Mouse (Mus musculus) myocyte (in vitro differentiated cells): ENCODE results near the gene Brpf1.

ENCODE experiments used
- CEBPB ChIP-seq: IDR thresholded peaks from 2 replicates; pipeline ENCODE4 v1.6.1; 2011; ENCODE audit warnings: mild to moderate bottlenecking, moderate library complexity; ENCODE audit not compliant: poor library complexity, insufficient read depth, severe bottlenecking
- E2F4 ChIP-seq: IDR thresholded peaks from one replicate; pipeline ENCODE4 v1.6.1; 2011; ENCODE audit warnings: mild to moderate bottlenecking, control low read depth, moderate library complexity; ENCODE audit not compliant: insufficient read depth
- MAX ChIP-seq: IDR thresholded peaks from one replicate; pipeline ENCODE4 v1.6.1; 2011; ENCODE audit warnings: low read depth, mild to moderate bottlenecking, control low read depth
- MYOD1 ChIP-seq, 3 experiments: IDR thresholded peaks; one replicate each; pipeline ENCODE4 v1.6.1; 2011; ENCODE audit warnings: control low read depth in 2 of 3, low read depth in 2 of 3, mild to moderate bottlenecking in 2 of 3, moderate library complexity in 1 of 3; ENCODE audit not compliant: insufficient read length in 2 of 3, control insufficient read depth in 1 of 3
- MYOG ChIP-seq, 3 experiments: IDR thresholded peaks; one replicate each; pipeline ENCODE4 v1.6.1; 2011; ENCODE audit warnings: control low read depth in 2 of 3, low read depth in 2 of 3, mild to moderate bottlenecking in 2 of 3; ENCODE audit not compliant: insufficient read length in 2 of 3, control insufficient read depth in 1 of 3, insufficient read depth in 1 of 3
- POLR2A ChIP-seq: IDR thresholded peaks from one replicate; pipeline ENCODE4 v1.6.1; 2011; ENCODE audit warnings: low read depth, mild to moderate bottlenecking, control low read depth, moderate library complexity; ENCODE audit not compliant: insufficient read length
- POLR2AphosphoS2 ChIP-seq: IDR thresholded peaks from one replicate; pipeline ENCODE4 v1.6.1; 2011; ENCODE audit warnings: low read depth, control low read depth; ENCODE audit not compliant: insufficient read length
- REST ChIP-seq: IDR thresholded peaks from one replicate; pipeline ENCODE4 v1.6.1; 2011; ENCODE audit warnings: mild to moderate bottlenecking, control low read depth, moderate library complexity; ENCODE audit not compliant: insufficient read depth, insufficient read length
- SRF ChIP-seq: IDR thresholded peaks from one replicate; pipeline ENCODE4 v1.6.1; 2011; ENCODE audit warnings: low read depth; ENCODE audit not compliant: control insufficient read depth, insufficient read length
- TCF12 ChIP-seq: IDR thresholded peaks from one replicate; pipeline ENCODE4 v1.6.1; 2011; ENCODE audit warnings: mild to moderate bottlenecking, control low read depth; ENCODE audit not compliant: poor library complexity, insufficient read depth, severe bottlenecking
- USF1 ChIP-seq: IDR thresholded peaks from one replicate; pipeline ENCODE4 v1.6.1; 2011; ENCODE audit warnings: low read depth, mild to moderate bottlenecking, control low read depth, moderate library complexity

DNA sequence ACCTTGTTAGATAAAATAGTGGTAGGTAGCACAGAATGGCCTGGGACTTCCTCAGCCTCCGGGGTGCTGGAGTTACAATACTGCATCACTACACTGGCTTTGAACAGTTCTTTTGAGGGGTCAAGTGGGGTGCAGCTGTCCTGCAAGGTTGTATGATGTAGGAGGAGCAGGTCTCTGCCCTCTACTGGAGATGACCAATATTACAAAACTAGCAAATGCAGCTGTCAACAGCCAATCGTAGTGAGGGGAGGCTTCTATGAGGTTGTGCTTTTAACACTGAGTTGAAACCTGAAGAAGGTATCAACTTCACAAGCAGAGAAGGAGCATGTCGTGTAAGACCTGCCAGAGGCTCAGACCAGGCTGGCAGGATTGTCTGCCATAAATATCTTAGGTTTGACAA is 4.7 kb upstream of the Brpf1 start:
- TF ChIP-seq POLR2A (no peak), POLR2AphosphoS2 (no peak), USF1 (no peak), REST (no peak), E2F4 (no peak), MAX (no peak), CEBPB (no peak), SRF (no peak), TCF12 (no peak), MYOD1 (IDR thresholded peaks at IDR 0.05; ENCODE audit: control insufficient read depth in 1 of 3, insufficient read length in 2 of 3, low read depth in 2 of 3) (peak; percentile 83 to 89 (median 86)), MYOG (IDR thresholded peaks at IDR 0.05; ENCODE audit: control insufficient read depth in 1 of 3, insufficient read depth in 1 of 3, insufficient read length in 2 of 3, low read depth in 2 of 3) (peak in 1 of 3 experiments; percentile 73)
